27 mouse cellular contexts compared by ENCODE assay signal in the genomic region with DNA sequence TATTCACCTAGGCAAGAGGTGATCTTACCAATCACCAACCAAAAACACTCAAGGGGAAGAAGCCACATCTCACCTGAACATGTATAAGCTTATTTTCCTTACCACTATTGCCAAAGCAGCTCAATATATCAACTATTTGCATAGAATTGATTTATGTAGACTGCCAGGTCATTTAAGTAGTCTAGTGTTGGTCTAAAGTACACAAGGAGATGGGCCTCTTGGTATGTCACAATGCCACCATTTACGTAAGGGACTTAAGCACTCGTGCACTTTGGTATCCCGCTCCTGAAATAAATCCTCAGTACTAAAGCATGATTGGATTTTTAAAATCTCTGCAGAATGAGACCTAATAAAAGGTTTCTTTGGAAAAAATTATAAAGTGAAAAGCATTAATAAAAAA.
"Had no signal": no experiment of that assay in that cellular context is flagged by ENCODE, and none has a peak within 500 bp of the region (broad histone marks: within the 10 kb centered on the region; RNA-seq: fewer than 3 reads in every experiment).

No protein-coding gene starts in this region.

- H3K9ac ChIP-seq: embryonic facial prominence, embryonic 12.5 days; embryonic facial prominence, embryonic 13.5 days; embryonic facial prominence, embryonic 15.5 days; forebrain, embryonic 12.5 days; forebrain, embryonic 13.5 days; forebrain, embryonic 15.5 days; forebrain, postnatal 0 days had no signal

- ATAC-seq: forebrain, embryonic 13.5 days; forebrain, embryonic 14.5 days; forebrain, embryonic 15.5 days; forebrain, embryonic 16.5 days had no signal

- H3K27ac ChIP-seq: embryonic facial prominence, embryonic 10.5 days; embryonic facial prominence, embryonic 12.5 days; embryonic facial prominence, embryonic 13.5 days; embryonic facial prominence, embryonic 15.5 days; forebrain, embryonic 10.5 days; forebrain, embryonic 12.5 days; forebrain, embryonic 13.5 days; forebrain, embryonic 15.5 days; heart, adult 2 months had no signal

- DNase-seq: cerebellum, adult 2 months; cerebellum, adult 8-10 months; cerebellum, adult 9-10 months; cerebellum, adult 9-11 months; cerebellum, postnatal 10 days; cerebellum, postnatal 14 days; cerebellum, postnatal 25 days; cerebellum, postnatal 36 days; embryo, embryonic 11 days; forebrain, postnatal 0 days; gastrocnemius, postnatal 10 days; gastrocnemius, postnatal 14 days; gastrocnemius, postnatal 25 days; gastrocnemius, postnatal 36 days; heart, adult 18-20 months; heart, adult 2 months had no signal

- H3K27me3 ChIP-seq: embryonic facial prominence, embryonic 12.5 days; embryonic facial prominence, embryonic 13.5 days; embryonic facial prominence, embryonic 15.5 days; forebrain, embryonic 12.5 days; forebrain, embryonic 13.5 days; forebrain, embryonic 15.5 days had no signal

- H3K9me3 ChIP-seq: embryonic facial prominence, embryonic 13.5 days; embryonic facial prominence, embryonic 15.5 days; forebrain, embryonic 10.5 days; forebrain, embryonic 13.5 days; forebrain, embryonic 15.5 days had no signal

- H3K4me3 ChIP-seq: embryonic facial prominence, embryonic 10.5 days; embryonic facial prominence, embryonic 12.5 days; embryonic facial prominence, embryonic 13.5 days; embryonic facial prominence, embryonic 15.5 days; erythroblast, embryonic 14.5 days; forebrain, embryonic 10.5 days; forebrain, embryonic 12.5 days; forebrain, embryonic 13.5 days; forebrain, embryonic 15.5 days; heart, adult 2 months had no signal

- H3K4me1 ChIP-seq: forebrain, embryonic 12.5 days; forebrain, embryonic 13.5 days; forebrain, embryonic 15.5 days had no signal

- H3K4me2 ChIP-seq: embryonic facial prominence, embryonic 12.5 days; embryonic facial prominence, embryonic 13.5 days; embryonic facial prominence, embryonic 15.5 days; forebrain, embryonic 12.5 days; forebrain, embryonic 13.5 days; forebrain, embryonic 15.5 days had no signal

- H3K36me3 ChIP-seq: forebrain, embryonic 15.5 days had no signal
